Mouse (Mus musculus): ENCODE results near the gene Dus2.
A peak's percentile ranks its signal among the peaks of the same experiment; 100 is the strongest.

Dus2 gene

GRCm38 (mm10) chr8:106046872-106047559, 55.9 kb downstream of the Dus2 start:
- no peak for DNase-seq

DNA sequence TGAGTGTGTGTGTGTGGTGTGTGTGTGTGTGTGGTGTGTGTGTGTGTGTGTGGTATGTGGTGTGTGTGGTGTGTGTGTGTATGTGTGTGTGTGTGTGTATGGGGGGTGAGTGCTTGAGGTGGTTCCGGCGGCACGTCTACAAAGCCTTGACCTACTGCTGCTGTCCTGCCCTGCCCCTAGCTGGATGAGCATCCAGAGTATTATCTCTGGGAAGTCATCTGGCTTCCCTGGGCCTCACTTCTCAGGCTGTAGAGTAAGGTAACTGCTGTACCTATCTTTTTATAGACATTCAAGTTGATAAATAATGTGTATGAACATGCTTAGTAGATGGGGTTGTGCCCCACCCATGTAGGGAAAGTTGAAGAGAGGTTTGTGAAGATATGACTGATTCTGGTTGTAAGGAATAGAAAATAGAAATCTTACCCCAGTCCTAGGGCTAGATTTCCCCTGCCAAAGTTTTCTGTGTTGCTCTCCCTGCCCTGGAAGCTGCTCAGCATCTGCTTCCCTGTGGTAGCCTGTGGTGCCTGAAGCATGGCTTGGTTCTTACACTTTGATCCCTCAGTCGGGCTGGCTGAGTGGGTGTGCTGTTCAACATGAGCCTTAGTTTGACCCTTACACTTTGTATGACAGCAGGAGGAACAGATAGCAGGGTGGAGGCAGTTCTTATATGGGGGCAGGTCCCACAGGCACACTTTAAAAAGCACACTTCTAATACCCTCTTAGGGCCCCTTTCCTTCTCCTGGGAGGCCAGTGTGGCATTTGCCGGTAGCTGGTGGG, 56.9 kb downstream of the Dus2 start:
- no peak for DNase-seq

DNA sequence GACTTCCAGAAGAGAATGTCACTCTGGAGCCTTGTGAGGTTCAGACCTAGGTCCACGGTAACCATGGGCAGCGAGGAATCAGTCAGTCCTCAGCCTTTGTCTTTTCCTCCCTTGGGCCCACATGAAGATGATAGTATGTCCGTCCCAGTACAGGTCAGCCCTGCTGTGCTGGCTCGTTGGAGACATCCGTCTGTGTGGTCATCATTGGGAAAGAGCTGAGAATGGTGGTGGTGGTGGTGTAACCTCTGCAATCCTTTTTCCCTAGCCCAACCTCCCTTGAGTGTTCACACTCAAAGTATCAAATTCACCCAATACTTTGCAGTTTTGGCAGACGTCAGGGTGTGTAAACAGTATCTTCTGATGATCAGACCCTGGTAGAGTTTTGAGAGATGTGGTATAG, 58.7 kb downstream of the Dus2 start:
- no peak for DNase-seq

- no peak for DNase-seq
Measured at GRCm38 (mm10) chr8:106051068-106051467, 59.9 kb downstream of the Dus2 start.

GRCm38 (mm10) chr8:106052510-106053089, 61.5 kb downstream of the Dus2 start:
- DNase-seq, result no peak

GRCm38 (mm10) chr8:106054190-106054811, 63.2 kb downstream of the Dus2 start:
- peak; percentile 72 to 82 for DNase-seq

- no peak for DNase-seq
Measured at GRCm38 (mm10) chr8:106055038-106055437, 63.9 kb downstream of the Dus2 start.

DNA sequence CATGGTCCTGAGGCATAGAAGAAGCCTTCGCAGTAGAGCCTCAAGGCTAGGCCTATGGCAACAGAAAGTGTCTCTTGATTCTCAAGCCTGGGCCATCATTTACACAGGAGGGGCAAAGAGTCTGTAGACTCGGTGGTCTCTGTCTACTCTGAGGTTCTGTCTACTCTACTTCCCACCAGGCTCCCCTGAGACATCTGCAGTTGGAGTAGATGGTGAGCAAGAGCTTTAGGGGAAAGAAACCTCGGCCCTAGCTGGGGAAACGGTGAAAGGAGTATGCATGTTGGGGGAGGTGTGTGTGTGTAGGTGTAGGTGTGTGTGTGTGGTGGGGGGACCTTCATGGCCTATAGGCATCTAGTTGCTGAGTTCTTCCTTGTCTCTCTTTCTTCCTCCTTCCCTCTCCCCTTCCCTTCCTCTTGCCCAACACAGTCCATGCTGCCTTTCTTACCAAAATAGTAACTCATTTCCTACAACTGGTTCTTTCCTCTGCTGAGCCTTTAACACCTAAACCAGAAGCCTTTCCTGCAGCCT, 65.4 kb downstream of the Dus2 start:
- no peak for DNase-seq

GRCm38 (mm10) chr8:106058731-106059612, 67.8 kb downstream of the Dus2 start, which contains the start of gene Nfatc3:
Gene Nfatc3, plus strand, starts transcription at chr8:106058840.
- DNase-seq, result peak; percentile 97 to 99

DNA sequence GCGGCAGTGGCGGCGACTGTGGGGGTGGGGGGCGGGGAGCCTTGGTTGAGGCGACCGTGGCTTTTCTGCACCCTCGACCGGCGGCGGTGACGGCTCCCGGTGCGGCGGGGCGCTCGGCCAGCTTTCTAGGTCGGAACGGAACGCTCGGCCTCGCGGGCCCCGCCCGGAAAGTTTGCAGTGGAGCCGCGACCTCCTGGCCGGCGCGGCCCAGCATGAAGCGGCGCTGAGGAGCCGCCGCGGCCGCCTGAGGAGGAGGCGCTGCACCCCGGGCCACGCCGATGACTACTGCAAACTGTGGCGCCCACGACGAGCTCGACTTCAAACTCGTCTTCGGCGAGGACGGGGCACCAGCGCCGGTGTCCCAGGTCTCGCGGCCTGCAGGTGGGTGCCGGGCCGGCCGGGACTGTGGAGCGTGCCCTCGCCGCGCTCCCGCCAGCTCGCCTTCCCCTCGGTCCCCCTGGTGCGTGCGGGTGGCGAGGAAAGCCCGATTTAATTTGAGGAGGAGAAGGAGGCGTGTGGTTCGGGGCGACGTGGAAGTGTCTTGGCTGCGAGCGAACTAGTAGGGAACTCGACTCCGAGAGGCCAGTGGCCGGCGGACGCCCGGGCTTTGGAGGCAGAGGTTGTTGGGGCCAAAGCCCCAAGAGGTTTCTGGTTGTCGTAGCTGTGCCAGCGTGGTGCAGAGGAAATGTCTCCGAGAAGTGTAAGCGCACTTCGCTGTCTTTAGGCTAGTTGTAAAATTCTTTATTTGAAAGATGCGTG, 68.7 kb downstream of the Dus2 start:
- DNase-seq, result peak in 1 of 2 experiments; percentile 72

DNA sequence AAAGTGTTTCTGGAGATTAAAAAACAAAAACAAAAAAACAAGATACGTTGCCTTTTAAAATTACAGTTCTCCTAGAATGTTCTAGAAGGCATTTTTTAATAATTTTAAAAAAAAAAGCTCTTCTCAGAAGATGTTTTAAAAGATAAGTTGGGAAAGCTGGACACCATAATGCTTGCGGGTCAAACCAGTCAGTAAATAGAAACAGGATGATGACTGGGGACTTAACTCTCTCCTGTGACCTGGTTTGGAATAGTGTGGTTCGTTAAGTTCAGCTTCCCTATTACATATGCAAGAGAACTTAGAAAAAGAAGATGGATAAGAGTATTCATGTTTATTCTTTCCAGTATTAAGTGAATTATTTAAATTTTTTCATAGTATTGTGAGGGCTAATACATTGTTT, 69.4 kb downstream of the Dus2 start:
- no peak for DNase-seq

GRCm38 (mm10) chr8:106061686-106062085, 70.5 kb downstream of the Dus2 start:
- DNase-seq, result no peak

- DNase-seq, result no peak
Measured at GRCm38 (mm10) chr8:106063046-106063445, 71.9 kb downstream of the Dus2 start.

DNA sequence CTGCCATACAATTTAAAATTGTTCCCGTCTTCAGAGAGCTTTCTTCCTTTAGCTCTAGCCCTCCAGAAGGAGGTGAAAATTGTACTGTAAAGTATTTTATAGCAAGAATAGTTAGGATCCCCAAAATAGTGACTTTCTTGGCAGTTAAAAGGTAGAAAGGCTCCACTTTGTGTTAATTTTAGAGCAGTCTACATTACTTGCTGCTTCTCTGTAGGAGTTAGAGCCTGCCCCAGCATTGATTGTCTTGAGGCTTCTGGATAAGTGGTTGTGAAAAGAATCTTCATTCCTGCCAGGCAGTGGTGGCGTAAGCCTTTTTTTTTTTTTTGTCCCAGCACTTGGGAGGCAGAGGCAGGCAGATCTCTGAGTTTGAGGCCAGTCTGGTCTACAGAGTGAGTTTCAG, 75.6 kb downstream of the Dus2 start:
- DNase-seq, result no peak

DNA sequence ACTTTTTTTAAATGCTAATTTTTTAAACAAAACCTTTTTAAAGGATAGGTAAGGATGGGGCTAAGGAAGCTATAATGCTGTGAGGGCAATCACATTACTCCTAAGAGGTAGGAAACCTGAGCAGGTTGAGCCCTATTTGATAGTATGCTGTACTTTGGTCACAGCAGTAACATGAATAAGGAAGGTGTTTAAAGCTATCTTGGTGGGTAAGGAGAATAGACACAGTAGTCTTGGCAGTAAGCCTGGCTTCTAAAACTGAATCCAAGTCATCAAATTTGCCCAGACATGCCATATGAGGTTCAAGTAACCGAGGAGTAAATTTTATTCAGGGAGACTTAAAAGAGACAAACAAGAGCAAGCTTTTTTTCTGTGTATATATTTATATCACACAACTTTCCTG, 78.4 kb downstream of the Dus2 start:
- DNase-seq, result no peak

GRCm38 (mm10) chr8:106072113-106072512, 81.0 kb downstream of the Dus2 start:
- no peak for DNase-seq

DNA sequence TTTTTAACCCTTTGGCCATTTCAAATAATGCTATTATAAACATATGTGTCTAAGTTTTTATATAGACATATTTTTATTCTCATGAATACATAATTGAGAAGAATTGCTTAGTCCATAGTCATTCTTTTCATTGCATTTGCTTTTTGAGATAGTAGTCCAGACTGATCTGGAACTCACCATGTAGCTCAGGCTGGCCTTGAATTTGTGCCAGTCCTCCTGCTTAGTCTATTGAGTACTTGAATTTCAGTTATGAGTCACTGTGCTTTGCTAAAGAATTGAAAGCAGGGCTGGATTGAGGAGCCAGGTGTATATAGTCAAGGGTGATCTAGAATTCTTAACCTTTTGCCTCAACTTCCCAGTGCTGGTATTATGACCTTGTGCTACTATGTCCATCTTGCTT, 83.1 kb downstream of the Dus2 start:
- DNase-seq, result no peak

DNA sequence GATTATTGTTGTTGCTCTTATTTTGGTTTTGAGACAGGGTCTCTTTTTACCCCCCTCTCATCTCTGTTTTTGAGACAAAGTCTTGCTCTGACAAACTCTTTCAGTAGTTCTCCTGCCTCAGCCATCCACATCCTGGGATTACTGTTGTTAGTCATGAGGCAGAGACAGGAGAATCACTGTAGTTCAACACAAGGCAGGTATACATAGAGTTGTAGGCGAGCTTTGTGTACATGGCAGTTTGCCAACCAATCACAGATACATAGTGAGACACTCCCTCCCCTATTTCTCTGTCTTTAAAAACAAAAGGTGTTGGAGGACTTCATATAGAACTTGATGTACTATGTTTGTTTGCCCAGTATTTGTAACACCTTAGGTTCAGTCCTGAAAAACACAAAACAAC, 83.5 kb downstream of the Dus2 start:
- no peak for DNase-seq

- DNase-seq, result no peak
Measured at GRCm38 (mm10) chr8:106075161-106075862, 84.2 kb downstream of the Dus2 start.

- DNase-seq, result no peak
Measured at GRCm38 (mm10) chr8:106075863-106076174, 84.7 kb downstream of the Dus2 start.

GRCm38 (mm10) chr8:106076612-106077011, 85.5 kb downstream of the Dus2 start:
- peak in 1 of 2 experiments; percentile 37 for DNase-seq

Data from lung, postnatal 4 days (tissue).